Mouse (Mus musculus) bone marrow macrophage, adult 2 months (primary cell): ENCODE data around the gene Asb12.

Source experiments
- CTCF ChIP-seq: IDR thresholded peaks from 2 replicates; pipeline ENCODE4 v1.5.1; 2012; ENCODE audit warnings: low read depth, mild to moderate bottlenecking, low read length, moderate library complexity
- POLR2A ChIP-seq: IDR thresholded peaks from 2 replicates; pipeline ENCODE4 v1.6.1; 2012; ENCODE audit warnings: mild to moderate bottlenecking, low read depth, low read length, borderline replicate concordance

- no peak for TF ChIP-seq CTCF
- TF ChIP-seq POLR2A = no peak
These were observed 42.8 kb upstream of the Asb12 start for GRCm38 (mm10) chrX:95600609-95601008.
